ENCODE assay signal across 16 mouse cellular contexts in the genomic region with DNA sequence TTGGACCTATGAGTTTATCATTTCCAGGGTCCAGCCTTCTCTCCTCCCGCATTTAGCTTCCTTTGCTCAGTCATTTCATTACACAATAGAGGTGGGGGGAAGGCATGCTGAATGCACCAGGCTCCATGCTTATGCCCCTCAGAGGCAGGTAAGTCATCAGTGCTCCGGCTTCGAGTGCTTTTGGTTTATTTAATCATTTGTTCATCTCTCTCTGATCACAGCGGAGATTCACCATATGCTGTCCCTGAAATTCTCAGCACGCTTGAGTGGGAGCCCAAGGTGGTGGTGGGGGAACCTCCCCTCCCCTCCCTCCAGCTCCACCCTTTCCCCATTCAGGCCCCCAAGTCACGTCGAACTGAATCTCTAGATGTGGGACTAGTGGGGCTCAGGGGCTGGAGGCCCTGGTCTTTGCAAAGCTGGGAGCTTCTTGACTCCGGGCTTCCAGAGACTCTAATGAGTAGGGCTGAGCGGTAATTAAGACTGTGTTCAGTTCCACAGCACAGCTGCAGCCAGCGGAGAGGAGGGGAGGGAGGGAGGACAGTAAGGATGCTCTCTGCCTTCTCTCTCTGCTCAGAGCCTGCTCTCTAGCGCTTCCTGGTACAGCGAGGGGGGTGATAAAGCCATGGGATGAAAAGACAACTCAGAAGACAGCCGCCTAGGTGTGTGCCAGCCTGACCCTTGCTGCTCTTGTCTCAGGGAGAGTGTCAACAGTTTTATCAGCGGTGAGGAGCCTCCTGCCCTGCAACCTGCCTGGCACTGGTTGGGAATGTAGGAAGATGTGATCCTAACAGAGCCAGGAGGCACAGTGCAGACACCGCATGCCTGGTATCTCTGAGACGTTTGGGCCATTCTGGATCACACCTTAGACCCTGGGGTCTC. TPM values are rescaled to one million over a fixed set of nuclear protein-coding genes. Genes with fewer than 3 reads are reported as not detected.
DNase-seq lines count a peak whose midpoint lies in the region; ATAC-seq and TF ChIP-seq lines count a peak whose summit lies in the region.
"Had no signal": no experiment of that assay in that cellular context is flagged by ENCODE, and none has a peak within 500 bp of the region (broad histone marks: within the 10 kb centered on the region; RNA-seq: fewer than 3 reads in every experiment).

No protein-coding gene starts in this region.

- no peak overlapping the region for H3K4me3 ChIP-seq in left cerebral cortex, adult 2 months
- no peak overlapping the region for H3K4me3 ChIP-seq in forebrain, embryonic 14.5 days (ENCODE audit: low read depth, low read length)
- H3K4me3 ChIP-seq in midbrain, embryonic 12.5 days = no peak overlapping the region
- H3K4me3 ChIP-seq in liver, postnatal 0 days (ENCODE audit: low read depth, low read length) = no peak overlapping the region

- no peaks in the 10 kb centered on the region for H3K4me1 ChIP-seq in forebrain, embryonic 14.5 days (ENCODE audit: control insufficient read depth, insufficient read depth, low read length)
- peaks cover 13% of the 10 kb centered on the region; the same call in 1 of the 2 replicates for H3K4me1 ChIP-seq in midbrain, embryonic 12.5 days
- no peaks in the 10 kb centered on the region for H3K4me1 ChIP-seq in liver, postnatal 0 days (ENCODE audit: insufficient read depth)

- DNase-seq in left cerebral cortex, adult 2 months (ENCODE audit: extremely low spot score in 1 of 2, low spot score in 2 of 2) = no peak
- no peak for DNase-seq in left cerebral cortex, postnatal 10 days (ENCODE audit: extremely low spot score in 1 of 2, low spot score in 2 of 2)
- DNase-seq in forebrain, embryonic 14.5 days (ENCODE audit: low spot score) = peak; percentile 71
- peak; percentile 58 for DNase-seq in retina, embryonic 14.5 days (ENCODE audit: low spot score)
- no peak for DNase-seq in thymus, postnatal 0 days (ENCODE audit: low spot score)
- DNase-seq in liver, postnatal 0 days = no peak
- DNase-seq: cerebellum, adult 9-10 months; heart, adult 18-20 months; heart, postnatal 10 days; kidney, adult 18-20 months; lung, postnatal 10 days; thymus, adult 2 months had no signal

- no peaks in the 10 kb centered on the region for H3K9me3 ChIP-seq in forebrain, embryonic 14.5 days (replicated peaks; ENCODE audit: control insufficient read depth, low read length)
- no peaks in the 10 kb centered on the region for H3K9me3 ChIP-seq in midbrain, embryonic 12.5 days
- H3K9me3 ChIP-seq in liver, postnatal 0 days (ENCODE audit: low read length) = no peaks in the 10 kb centered on the region

- peak overlapping the region; percentile 19; the same call in 1 of the 2 replicates for H3K27ac ChIP-seq in left cerebral cortex, adult 2 months
- H3K27ac ChIP-seq in forebrain, embryonic 14.5 days (ENCODE audit: low read depth, low read length) = no peak overlapping the region
- H3K27ac ChIP-seq in midbrain, embryonic 12.5 days (replicated peaks) = no peak overlapping the region
- H3K27ac ChIP-seq in liver, postnatal 0 days (ENCODE audit: low read depth) = no peak overlapping the region

- no peak for TF ChIP-seq CTCF in left cerebral cortex, adult 2 months (IDR thresholded peaks at IDR 0.05)
- no peak for TF ChIP-seq CTCF in liver, postnatal 0 days (IDR thresholded peaks at IDR 0.05; ENCODE audit: low read depth)

- no peak overlapping the region for H3K4me2 ChIP-seq in forebrain, embryonic 14.5 days (ENCODE audit: low read length)
- H3K4me2 ChIP-seq in midbrain, embryonic 12.5 days (replicated peaks) = no peak overlapping the region
- H3K4me2 ChIP-seq in liver, postnatal 0 days (ENCODE audit: low read depth, low read length) = no peak overlapping the region
- H3K4me2 ChIP-seq: liver, embryonic 11.5 days had no signal

- H3K36me3 ChIP-seq in forebrain, embryonic 14.5 days (ENCODE audit: control insufficient read depth, insufficient read depth, low read length) = no peaks in the 10 kb centered on the region
- no peaks in the 10 kb centered on the region for H3K36me3 ChIP-seq in midbrain, embryonic 12.5 days
- no peaks in the 10 kb centered on the region for H3K36me3 ChIP-seq in liver, postnatal 0 days (replicated peaks; ENCODE audit: insufficient read depth, low read length)

- WGBS in forebrain, embryonic 14.5 days = 30% methylated on average over 16 of the region's 16 CpGs
- 42% methylated on average over 16 of the region's 16 CpGs for WGBS in midbrain, embryonic 12.5 days
- 46% methylated on average over 16 of the region's 16 CpGs for WGBS in liver, postnatal 0 days (ENCODE audit: insufficient replicate concordance)

- ATAC-seq in forebrain, embryonic 14.5 days = peak; percentile 82
- ATAC-seq in midbrain, embryonic 12.5 days (ENCODE audit: low FRiP score, low read depth) = peak; percentile 62
- ATAC-seq in erythroid progenitor cell, adult 5-6 weeks (replicated peaks; ENCODE audit: low FRiP score, poor library complexity, severe bottlenecking) = no peak
- no peak for ATAC-seq in liver, postnatal 0 days
- ATAC-seq: activated CD4-positive, CD25-positive, alpha-beta regulatory T cell, adult 4 months had no signal

- no peak overlapping the region for H3K9ac ChIP-seq in forebrain, embryonic 14.5 days (ENCODE audit: low read length)
- no peak overlapping the region for H3K9ac ChIP-seq in midbrain, embryonic 12.5 days (replicated peaks)
- no peak overlapping the region for H3K9ac ChIP-seq in liver, postnatal 0 days (replicated peaks)

- no peak for TF ChIP-seq EP300 in liver, postnatal 0 days (IDR thresholded peaks at IDR 0.05; ENCODE audit: low read depth)

- no peaks in the 10 kb centered on the region for H3K27me3 ChIP-seq in forebrain, embryonic 14.5 days (replicated peaks; ENCODE audit: control insufficient read depth, insufficient read depth, low read length)
- H3K27me3 ChIP-seq in midbrain, embryonic 12.5 days = peaks cover 15% of the 10 kb centered on the region
- peaks cover 14% of the 10 kb centered on the region; the same call in 1 of the 2 replicates for H3K27me3 ChIP-seq in liver, postnatal 0 days (ENCODE audit: insufficient read depth, low read length)

- intact Hi-C loops in left cerebral cortex, adult 2 months (cut with DNase I) = no loop called here
- intact Hi-C loops in left cerebral cortex, postnatal 10 days (cut with DNase I) = no loop called here

RNA-seq across cellular contexts. Expression of gene Ccdc32, which starts 33.0 kb away (rescaled TPM):
- total RNA-seq in left cerebral cortex, adult 2 months (2021) = 10 to 100 TPM; 46.1 to 49.7 TPM
- 10 to 100 TPM; 61.6 to 61.8 TPM for total RNA-seq in left cerebral cortex, postnatal 10 days (2021)
- polyA plus RNA-seq in forebrain, embryonic 14.5 days (2014; fragmentation: Nextera tagmentation; extraction: Ambion mirVana) = 39.4 and 41.6 TPM in 2 replicates
- 26.1 and 28.2 TPM in 2 replicates for polyA plus RNA-seq in midbrain, embryonic 12.5 days (2016; fragmentation: Nextera tagmentation; extraction: Ambion mirVana)
- total RNA-seq in erythroid progenitor cell, adult 5-6 weeks (2015; ENCODE audit: low replicate concordance) = 4.6 and 7.2 TPM in 2 replicates
- total RNA-seq in erythroid progenitor cell, adult 5-6 weeks (2017; ENCODE audit: low replicate concordance) = 10.1 and 12.9 TPM in 2 replicates
- polyA plus RNA-seq in thymus, postnatal 0 days (2015; fragmentation: Nextera tagmentation; extraction: Ambion mirVana) = 20.5 and 21.3 TPM in 2 replicates
- polyA plus RNA-seq in liver, postnatal 0 days (2015; fragmentation: Nextera tagmentation; extraction: Ambion mirVana) = 12.2 and 12.8 TPM in 2 replicates

RNA-seq across cellular contexts. Expression of gene Rpusd2, which starts 38.4 kb away (rescaled TPM):
- 1 to 10 TPM; 7.7 to 7.8 TPM for total RNA-seq in left cerebral cortex, adult 2 months (2021)
- total RNA-seq in left cerebral cortex, postnatal 10 days (2021) = 1 to 10 TPM; 6.3 to 6.7 TPM
- polyA plus RNA-seq in forebrain, embryonic 14.5 days (2014; fragmentation: Nextera tagmentation; extraction: Ambion mirVana) = 4.2 and 4.6 TPM in 2 replicates
- polyA plus RNA-seq in midbrain, embryonic 12.5 days (2016; fragmentation: Nextera tagmentation; extraction: Ambion mirVana) = 7.4 and 7.5 TPM in 2 replicates
- 2.1 and 2.5 TPM in 2 replicates for total RNA-seq in erythroid progenitor cell, adult 5-6 weeks (2015; ENCODE audit: low replicate concordance)
- 0.61 and 0.90 TPM in 2 replicates for total RNA-seq in erythroid progenitor cell, adult 5-6 weeks (2017; ENCODE audit: low replicate concordance)
- polyA plus RNA-seq in thymus, postnatal 0 days (2015; fragmentation: Nextera tagmentation; extraction: Ambion mirVana) = 4.0 and 5.4 TPM in 2 replicates
- polyA plus RNA-seq in liver, postnatal 0 days (2015; fragmentation: Nextera tagmentation; extraction: Ambion mirVana) = 1.3 and 2.1 TPM in 2 replicates

RNA-seq across cellular contexts. Expression of gene Knl1, which starts 50.8 kb away (rescaled TPM):
- under 1 TPM; 0.07 to 0.19 TPM for total RNA-seq in left cerebral cortex, adult 2 months (2021)
- 1 to 10 TPM; 1.4 to 1.6 TPM for total RNA-seq in left cerebral cortex, postnatal 10 days (2021)
- polyA plus RNA-seq in forebrain, embryonic 14.5 days (2014; fragmentation: Nextera tagmentation; extraction: Ambion mirVana) = 21.1 and 25.2 TPM in 2 replicates
- 60.3 and 61.9 TPM in 2 replicates for polyA plus RNA-seq in midbrain, embryonic 12.5 days (2016; fragmentation: Nextera tagmentation; extraction: Ambion mirVana)
- total RNA-seq in erythroid progenitor cell, adult 5-6 weeks (2015; ENCODE audit: low replicate concordance) = 282 and 376 TPM in 2 replicates
- total RNA-seq in erythroid progenitor cell, adult 5-6 weeks (2017; ENCODE audit: low replicate concordance) = 418 and 469 TPM in 2 replicates
- polyA plus RNA-seq in thymus, postnatal 0 days (2015; fragmentation: Nextera tagmentation; extraction: Ambion mirVana) = 79.5 and 108 TPM in 2 replicates
- polyA plus RNA-seq in liver, postnatal 0 days (2015; fragmentation: Nextera tagmentation; extraction: Ambion mirVana) = 34.0 and 35.2 TPM in 2 replicates

Comparison
In these comparisons a context has a peak if more than half of its experiments do, and no peak if none do; other contexts are left out.
1. DNase-seq: peak in forebrain, embryonic 14.5 days (single experiment) and retina, embryonic 14.5 days (single experiment); none in left cerebral cortex, adult 2 months (0 of 2), left cerebral cortex, postnatal 10 days (0 of 2), thymus, postnatal 0 days (single experiment) and liver, postnatal 0 days (single experiment).
2. ATAC-seq: peak in forebrain, embryonic 14.5 days (single experiment) and midbrain, embryonic 12.5 days (single experiment); none in erythroid progenitor cell, adult 5-6 weeks (single experiment) and liver, postnatal 0 days (single experiment).